Mouse (Mus musculus): ENCODE measurements at regions not wholly inside any gene's neighbourhood (a gene's known extent, or its start where the extent isn't known, plus 50 kb on each side); places are given as distances from the start of the nearest gene placed in this dataset.
"Not testable (repeated sequence)": the region's sequence is repeated elsewhere in the genome, so short reads cannot be mapped to it uniquely, and the experiment has no call there.

DNA sequence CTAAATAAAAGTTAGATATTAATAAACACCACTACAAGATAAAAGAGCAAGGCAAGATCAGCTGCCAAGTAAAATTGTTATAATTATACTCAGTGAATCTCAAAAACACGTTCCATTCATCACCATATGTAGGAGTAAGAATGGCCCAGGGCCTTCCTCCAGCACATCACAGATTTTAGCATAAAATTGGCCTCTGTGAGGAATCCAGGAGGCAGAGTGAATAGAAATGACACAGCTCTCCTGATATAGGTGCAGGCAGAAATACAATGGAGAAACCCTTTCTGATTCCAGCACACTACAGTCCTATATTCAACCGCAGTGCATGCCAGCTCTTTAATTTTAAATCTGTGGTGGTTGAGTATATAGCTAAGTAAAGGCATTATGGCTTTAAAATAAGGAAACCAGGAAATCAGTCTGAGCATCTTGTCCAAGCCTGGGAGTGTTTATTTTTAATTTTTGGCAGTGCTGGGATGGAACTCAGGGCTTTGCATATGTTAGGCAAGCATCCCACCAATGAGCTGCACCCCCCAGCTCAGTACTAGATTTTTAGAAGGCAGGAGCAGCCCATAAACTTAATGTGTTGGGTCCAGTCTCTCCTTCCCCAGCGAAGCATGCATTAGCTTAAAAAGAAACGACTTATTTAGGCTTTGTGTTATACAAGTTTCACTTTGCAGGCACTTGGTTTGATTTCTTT, 158.3 kb upstream of the Ptprz1 start:
- no peak for DNase-seq (ENCODE audit: low spot score)

GRCm38 (mm10) chr6:22716144-22716856, 159.0 kb upstream of the Ptprz1 start:
- DNase-seq (ENCODE audit: low spot score), result no peak

- no peak for DNase-seq (ENCODE audit: low spot score)
These were observed 177.1 kb upstream of the Ptprz1 start for GRCm38 (mm10) chr6:22698187-22698586.

DNA sequence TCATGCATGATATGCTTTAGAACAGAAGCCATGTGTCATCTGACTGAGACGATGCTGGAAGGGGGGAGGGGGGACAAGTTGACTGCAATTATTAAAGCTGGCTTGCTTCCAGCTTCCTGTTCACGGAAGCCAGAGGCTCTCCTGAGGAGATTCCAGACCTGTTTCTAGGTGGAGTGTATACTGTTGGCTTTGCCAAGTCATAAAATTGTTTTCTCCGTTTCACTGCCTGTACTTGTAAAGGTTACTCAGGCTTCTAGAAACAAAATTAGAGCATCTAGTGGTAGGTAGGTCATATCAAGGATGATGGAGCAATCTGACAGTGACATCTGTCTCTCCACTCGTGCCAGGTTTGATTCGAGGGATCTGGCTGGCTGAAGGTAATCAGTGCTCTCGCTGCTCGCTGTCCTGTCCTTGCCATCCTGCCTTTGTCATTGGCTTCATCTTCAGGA, 186.6 kb upstream of the Ptprz1 start:
- DNase-seq (ENCODE audit: low spot score), result no peak

- DNase-seq (ENCODE audit: low spot score), result no peak
These were observed 200.7 kb upstream of the Ptprz1 start for GRCm38 (mm10) chr6:22674586-22674929.

DNA sequence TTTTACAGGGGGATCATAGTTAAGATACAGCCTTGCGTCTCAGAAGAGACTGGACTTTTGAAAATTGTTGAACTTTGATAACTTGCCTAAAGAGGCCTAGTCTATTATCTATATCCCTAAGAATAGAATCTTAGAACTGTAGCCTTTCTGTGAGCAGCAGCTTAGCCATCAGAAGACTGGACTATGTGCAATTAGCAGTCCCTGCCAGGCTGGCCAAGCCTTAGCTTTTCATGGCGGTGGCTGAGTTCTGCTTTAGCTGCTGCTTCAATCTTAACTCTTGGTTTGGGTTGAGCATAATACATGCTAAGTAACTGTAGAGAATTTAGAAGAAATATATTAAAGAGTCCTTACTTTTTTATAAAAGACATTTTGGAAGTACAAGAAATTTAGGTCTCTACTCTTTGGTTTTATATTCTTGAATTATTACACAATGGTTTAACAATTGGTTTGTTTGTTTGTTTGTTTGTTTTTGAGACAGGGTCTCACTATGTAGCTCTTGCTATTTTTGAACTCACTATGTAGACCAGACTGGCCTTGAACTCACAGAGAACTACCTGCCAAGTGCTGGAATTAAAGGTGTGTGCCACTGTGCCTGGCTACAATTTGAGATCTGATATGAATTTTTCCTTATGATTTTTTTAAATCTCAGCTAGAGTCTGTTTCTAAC, 201.2 kb upstream of the Ptprz1 start:
- DNase-seq (ENCODE audit: low spot score), result no peak

- DNase-seq (ENCODE audit: low spot score), result no peak
These were observed 203.8 kb upstream of the Ptprz1 start for GRCm38 (mm10) chr6:22671524-22671923.

- no peak for DNase-seq (ENCODE audit: low spot score)
These were observed 206.9 kb upstream of the Ptprz1 start for GRCm38 (mm10) chr6:22668190-22668975.

DNA sequence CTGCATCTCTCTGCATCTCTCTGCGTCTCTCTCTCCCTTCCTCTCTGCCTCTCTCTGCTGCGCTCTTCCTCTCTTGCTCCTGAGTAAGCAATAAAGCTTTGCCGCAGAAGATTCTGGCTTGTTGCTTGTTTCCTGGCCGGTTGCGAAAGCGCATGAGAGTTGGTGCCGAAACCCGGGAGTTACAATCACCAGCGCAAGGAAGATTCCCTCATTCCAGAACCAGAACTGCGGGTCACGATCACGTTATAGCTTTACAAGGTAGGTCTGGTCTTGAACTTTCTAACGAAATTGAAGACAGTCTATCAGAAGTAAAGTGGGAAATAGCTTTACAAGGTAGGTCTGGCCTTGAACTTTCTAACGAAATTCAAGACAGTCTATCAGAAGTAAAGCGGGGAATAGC, 217.9 kb upstream of the Ptprz1 start:
- DNase-seq (ENCODE audit: low spot score), result not testable (repeated sequence)

DNA sequence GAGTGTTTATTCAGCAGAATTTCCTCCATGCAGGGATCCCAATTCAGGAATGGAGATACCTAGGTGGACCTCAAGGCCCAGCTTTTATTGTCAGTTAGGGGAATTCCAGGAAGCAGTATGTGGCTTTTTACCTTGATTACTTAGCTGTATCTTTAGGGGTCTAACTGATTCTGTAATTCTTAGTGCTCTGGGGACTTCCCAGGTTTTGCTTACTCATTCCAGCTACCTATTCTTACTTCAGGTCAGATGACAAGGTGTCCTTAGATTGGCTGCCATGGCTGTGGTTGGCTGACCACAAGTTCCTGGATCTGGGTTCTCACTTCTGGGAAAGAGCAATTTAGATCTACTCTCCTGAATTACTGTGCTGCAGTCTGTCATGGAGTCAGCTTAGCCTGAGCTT, 235.2 kb upstream of the Ptprz1 start:
- DNase-seq (ENCODE audit: low spot score), result no peak

GRCm38 (mm10) chr6:22635141-22635540, 240.2 kb upstream of the Ptprz1 start:
- no peak for DNase-seq (ENCODE audit: low spot score)

GRCm38 (mm10) chr6:22634740-22635139, 240.6 kb upstream of the Ptprz1 start:
- no peak for DNase-seq (ENCODE audit: low spot score)

DNA sequence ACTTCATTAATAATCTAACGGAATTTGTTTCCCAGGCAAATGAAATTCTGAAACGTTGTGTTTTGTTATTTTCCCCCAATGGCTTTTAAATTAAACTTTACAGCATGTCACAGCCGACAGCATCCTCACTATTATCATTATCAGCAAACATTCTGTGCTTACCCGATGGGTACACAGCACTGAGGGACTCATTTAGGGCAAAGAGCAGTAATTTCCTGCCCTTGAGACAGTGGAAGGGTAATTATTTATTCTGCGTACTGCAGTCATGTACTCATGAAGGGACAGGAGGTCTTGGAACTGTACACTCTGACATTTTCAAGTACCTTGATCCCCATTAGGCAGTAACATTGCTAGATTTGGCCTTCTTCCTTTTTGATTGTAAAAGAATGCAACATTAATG, 235.5 kb upstream of the Fam3c start:
- no peak for DNase-seq (ENCODE audit: low spot score)

DNA sequence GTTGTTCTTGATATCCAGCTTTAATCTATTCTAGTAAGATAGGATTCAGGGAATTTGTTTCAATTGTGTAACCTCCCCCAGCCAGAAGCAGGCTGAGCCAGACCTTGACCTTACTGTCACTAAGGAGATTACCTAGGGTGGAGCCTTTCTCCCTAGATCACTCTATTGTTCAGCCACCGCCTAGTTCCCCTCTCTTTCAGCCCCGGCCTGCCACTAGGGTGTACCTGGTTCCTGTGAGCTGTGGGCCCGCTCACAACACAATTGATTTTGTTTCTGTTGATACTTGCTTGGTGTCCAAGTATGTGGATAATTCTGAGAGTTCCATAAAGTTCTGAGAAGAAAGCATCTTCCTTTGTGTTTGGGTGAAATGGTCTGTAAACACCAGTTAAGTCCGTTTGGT, 228.8 kb upstream of the Fam3c start:
- peak; percentile 18 for DNase-seq (ENCODE audit: low spot score)

- no peak for DNase-seq (ENCODE audit: low spot score)
These were observed 216.9 kb upstream of the Fam3c start for GRCm38 (mm10) chr6:22572925-22573324.

DNA sequence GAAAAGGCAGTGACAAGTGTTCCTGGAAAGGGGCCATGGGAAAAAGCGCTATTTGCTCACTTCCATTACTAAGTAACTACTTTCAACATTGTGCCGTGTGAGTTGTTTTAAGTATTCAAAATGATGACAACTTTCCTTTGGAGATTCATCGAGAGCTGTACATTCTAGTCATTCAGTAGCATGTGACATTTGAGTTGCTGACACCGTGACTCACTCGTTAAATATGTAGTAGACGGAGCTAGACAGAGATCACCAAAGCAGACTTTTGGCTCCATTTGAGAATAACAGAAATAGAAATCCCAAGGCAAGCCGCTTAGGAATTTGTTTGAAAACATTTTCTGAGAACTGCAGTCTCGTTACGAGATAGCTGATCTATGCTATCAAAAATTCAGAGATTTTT, 211.8 kb upstream of the Fam3c start:
- no peak for DNase-seq (ENCODE audit: low spot score)

GRCm38 (mm10) chr6:22548296-22549245, 192.5 kb upstream of the Fam3c start:
- DNase-seq (ENCODE audit: low spot score), result no peak

- no peak for DNase-seq (ENCODE audit: low spot score)
These were observed 185.6 kb upstream of the Fam3c start for GRCm38 (mm10) chr6:22541603-22542002.

DNA sequence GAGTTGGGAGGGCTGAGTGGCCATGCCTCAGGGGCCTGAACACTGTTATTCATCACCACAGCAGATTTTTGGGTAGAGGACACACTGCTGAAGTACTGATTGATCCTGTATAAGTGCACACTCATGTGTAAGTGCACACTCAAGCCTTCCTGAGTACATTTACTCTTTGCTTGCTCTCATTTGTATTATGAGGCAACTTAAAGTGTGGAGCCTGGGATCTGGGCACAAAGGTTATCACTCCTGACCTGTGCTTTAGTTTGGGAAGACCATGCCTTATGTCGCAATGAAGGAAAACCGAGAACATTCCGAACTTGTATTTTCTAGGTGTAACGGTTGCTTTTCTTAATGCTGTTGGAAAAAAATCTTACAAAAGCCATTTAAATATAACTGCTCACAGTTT, 182.2 kb upstream of the Fam3c start:
- no peak for DNase-seq (ENCODE audit: low spot score)

GRCm38 (mm10) chr6:22524384-22524783, 168.3 kb upstream of the Fam3c start:
- DNase-seq (ENCODE audit: low spot score), result no peak

DNA sequence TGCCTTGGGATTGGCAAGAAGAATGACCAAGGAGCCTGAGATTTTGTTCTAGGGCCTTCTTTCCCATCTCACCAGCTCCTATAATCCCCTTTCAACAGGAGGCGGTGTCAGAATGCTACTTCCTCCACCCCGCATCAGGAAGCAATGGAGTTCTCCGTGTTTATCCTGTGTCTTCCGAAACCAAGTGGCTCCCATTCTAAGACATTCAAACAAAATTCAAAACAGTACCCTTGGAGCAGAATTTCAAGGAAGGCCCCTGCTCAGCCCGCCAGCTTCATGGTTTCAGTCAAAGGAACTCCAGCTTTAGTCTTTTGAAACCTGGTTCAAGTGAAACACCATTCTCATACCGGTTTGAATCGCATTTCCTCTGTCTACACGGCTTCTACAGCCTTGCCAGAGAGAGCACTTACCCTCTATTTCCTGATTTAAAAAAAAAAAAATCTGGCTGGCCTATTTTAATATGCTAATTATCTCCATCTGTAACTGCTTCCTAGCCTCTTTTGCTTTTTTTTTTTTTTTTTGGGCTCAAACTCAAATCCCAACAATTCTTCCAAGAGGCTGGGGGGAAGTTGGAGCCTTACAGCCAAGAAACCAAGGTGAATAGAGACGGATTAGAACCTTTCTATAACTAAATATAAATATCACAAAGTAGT, 167.7 kb upstream of the Fam3c start:
- no peak for DNase-seq (ENCODE audit: low spot score)
